Mouse (Mus musculus): ENCODE data around the gene Ice1. TPM values are rescaled to one million over a fixed set of nuclear protein-coding genes. Genes with fewer than 3 reads are reported as not detected.

The Ice1 gene
- polyA plus RNA-seq, 1 experiment from 2014 or later = 15.8 TPM

DNA sequence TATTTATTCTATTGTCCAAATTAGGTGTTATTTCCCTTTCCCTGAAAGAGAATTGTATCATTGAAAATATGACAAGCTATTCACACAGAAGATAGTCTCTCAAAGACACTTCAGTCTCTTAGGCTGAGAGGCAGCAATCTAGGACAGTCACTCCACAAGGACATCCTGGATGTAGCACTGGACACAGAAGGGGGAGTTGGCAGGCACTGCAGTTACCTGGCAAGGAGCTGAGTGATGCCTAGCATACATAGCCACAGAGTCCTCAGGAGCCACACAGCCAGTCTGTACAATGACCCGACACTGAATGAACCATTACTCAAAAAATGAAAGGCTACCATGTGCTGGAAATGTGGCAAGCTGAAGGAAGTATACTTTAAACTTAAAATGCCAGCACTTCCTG is 35.9 kb downstream of the Ice1 start:
- 81% methylated on average over 1 of the region's 1 CpGs for WGBS
- H3K9me3 ChIP-seq = no peaks in the 10 kb centered on the region
- no peak overlapping the region for H3K4me3 ChIP-seq (replicated peaks)
- no peak for ATAC-seq (ENCODE audit: insufficient read depth, low FRiP score, low read depth)
- no peaks in the 10 kb centered on the region for H3K27me3 ChIP-seq (replicated peaks)
- H3K27ac ChIP-seq = no peak overlapping the region
- H3K36me3 ChIP-seq = peaks cover 58% of the 10 kb centered on the region
- H3K4me2 ChIP-seq = no peak overlapping the region
- no peaks in the 10 kb centered on the region for H3K4me1 ChIP-seq
- H3K9ac ChIP-seq = no peak overlapping the region

DNA sequence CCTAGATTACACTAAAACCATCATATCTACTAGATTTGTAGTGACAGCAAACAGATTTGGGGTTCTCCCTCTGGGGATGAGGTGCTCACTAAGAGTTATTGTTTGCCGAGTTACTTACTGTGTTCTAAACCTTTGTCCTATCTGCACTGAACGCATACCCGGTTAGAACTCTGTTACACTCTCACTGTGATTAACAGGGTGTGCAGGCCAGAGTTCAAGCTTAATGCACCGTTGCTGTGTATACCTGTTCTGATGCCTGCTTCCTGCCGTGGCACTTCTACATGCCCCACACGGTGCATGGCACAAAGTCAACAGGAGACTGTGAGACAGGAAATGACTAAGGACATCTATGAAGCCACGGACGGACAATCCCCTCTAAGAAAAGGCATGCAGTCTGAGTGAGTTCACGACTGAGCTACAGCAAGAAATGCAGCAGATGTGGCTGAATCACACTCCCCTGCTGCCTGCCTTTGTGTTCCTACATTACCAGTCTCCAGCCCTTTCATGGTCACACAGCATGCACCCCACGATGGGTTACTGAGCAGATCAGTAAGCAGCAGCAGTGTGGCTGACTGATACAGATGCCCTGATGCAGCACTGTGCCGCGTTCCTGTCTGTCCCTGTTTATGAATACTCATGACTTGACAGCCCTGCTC is 37.3 kb downstream of the Ice1 start:
- no peak overlapping the region for H3K4me3 ChIP-seq (replicated peaks)
- H3K27ac ChIP-seq = no peak overlapping the region
- no peaks in the 10 kb centered on the region for H3K9me3 ChIP-seq
- H3K9ac ChIP-seq = no peak overlapping the region
- ATAC-seq (ENCODE audit: insufficient read depth, low FRiP score, low read depth) = no peak; the same call in 1 of the 2 replicates
- H3K4me1 ChIP-seq = no peaks in the 10 kb centered on the region
- H3K27me3 ChIP-seq (replicated peaks) = no peaks in the 10 kb centered on the region
- no peak overlapping the region for H3K4me2 ChIP-seq
- H3K36me3 ChIP-seq = peaks cover 54% of the 10 kb centered on the region
- 78% methylated on average over 12 of the region's 12 CpGs for WGBS

DNA sequence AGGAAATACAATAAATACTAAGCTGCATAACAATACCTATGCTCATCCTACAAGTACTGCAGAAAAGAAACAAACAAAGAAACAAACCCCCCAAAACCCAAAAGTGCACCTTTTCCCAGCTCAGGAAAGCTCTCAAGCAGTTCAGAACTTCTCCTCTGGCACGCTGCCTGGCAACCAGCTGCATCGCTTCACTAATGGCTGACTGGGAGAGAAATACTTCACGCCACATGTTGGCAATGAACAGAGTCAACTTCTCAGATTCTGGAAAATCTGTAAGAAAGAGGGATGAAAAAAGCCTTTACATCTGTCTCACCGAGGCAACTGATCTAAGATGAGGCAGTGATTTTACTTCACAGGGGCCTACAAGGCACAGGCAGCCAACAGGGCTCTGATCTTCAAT is 38.5 kb downstream of the Ice1 start:
- Histone ChIP-seq H3K36me3 (peaks cover 54% of the 10 kb centered on the region), H3K9ac (no peak overlapping the region), H3K4me3 (replicated peaks) (no peak overlapping the region), H3K4me1 (no peaks in the 10 kb centered on the region), H3K27ac (no peak overlapping the region), H3K4me2 (no peak overlapping the region), H3K27me3 (replicated peaks) (no peaks in the 10 kb centered on the region), H3K9me3 (no peaks in the 10 kb centered on the region)
- WGBS = 55% methylated on average over 4 of the region's 4 CpGs
- ATAC-seq (ENCODE audit: insufficient read depth, low FRiP score, low read depth) = no peak

DNA sequence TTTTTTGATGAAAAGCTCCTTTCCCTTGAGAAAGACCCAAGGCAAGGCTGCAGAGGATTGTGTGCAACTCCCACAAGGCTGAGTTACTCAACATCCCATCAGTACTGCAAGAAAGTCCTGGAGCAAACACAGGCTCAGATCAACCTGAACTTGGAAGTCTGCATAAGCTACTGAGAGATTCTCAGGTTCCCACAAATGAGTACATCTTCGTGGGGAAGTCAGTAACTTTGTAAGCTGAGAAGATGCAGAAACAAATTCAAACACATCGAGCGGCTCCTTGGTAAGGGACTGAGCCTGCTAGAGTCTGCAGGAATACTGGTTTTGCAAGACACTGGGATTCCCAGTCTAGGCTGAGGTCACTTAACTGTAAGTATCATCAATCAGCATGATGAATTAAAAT is 40.5 kb downstream of the Ice1 start:
- H3K9ac ChIP-seq = no peak overlapping the region
- H3K9me3 ChIP-seq = no peaks in the 10 kb centered on the region
- H3K4me3 ChIP-seq (replicated peaks) = no peak overlapping the region
- H3K4me1 ChIP-seq = no peaks in the 10 kb centered on the region
- peaks cover 48% of the 10 kb centered on the region for H3K36me3 ChIP-seq
- no peak overlapping the region for H3K27ac ChIP-seq
- WGBS = 85% methylated on average over 3 of the region's 3 CpGs
- H3K27me3 ChIP-seq (replicated peaks) = no peaks in the 10 kb centered on the region
- no peak for ATAC-seq (ENCODE audit: insufficient read depth, low FRiP score, low read depth)
- H3K4me2 ChIP-seq = no peak overlapping the region

DNA sequence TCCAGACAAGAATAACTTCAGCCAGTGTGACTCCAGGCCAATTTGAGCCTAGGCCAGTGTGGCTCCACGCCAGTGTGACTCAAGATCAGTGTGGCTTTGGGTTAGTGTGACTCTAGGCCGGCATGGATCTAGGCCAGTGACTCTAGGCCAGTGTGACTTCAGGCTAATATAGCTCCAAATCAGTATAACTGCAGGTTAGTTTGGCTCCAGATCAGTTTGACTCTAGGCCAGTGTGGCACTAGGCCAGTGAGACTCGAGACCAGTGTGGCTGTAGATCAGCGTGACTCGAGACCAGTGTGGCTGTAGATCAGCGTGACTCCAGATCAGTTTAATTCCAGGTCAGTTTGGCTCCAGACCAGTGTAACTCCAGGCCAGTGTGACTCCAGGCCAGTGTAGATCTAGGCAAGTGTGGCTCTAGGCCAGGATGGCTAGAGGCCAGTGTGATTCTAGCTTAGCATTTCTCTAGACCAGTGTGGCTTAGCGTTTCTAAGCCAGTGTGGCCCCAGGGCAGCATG is 47.1 kb downstream of the Ice1 start:
- peaks cover 50% of the 10 kb centered on the region for H3K36me3 ChIP-seq
- no peak overlapping the region for H3K4me2 ChIP-seq
- H3K9me3 ChIP-seq = no peaks in the 10 kb centered on the region
- 88% methylated on average over 7 of the region's 7 CpGs for WGBS
- H3K27me3 ChIP-seq (replicated peaks) = no peaks in the 10 kb centered on the region
- H3K4me3 ChIP-seq (replicated peaks) = no peak overlapping the region
- H3K9ac ChIP-seq = no peak overlapping the region
- H3K4me1 ChIP-seq = no peaks in the 10 kb centered on the region
- H3K27ac ChIP-seq = no peak overlapping the region
- ATAC-seq (ENCODE audit: insufficient read depth, low FRiP score, low read depth) = no peak

DNA sequence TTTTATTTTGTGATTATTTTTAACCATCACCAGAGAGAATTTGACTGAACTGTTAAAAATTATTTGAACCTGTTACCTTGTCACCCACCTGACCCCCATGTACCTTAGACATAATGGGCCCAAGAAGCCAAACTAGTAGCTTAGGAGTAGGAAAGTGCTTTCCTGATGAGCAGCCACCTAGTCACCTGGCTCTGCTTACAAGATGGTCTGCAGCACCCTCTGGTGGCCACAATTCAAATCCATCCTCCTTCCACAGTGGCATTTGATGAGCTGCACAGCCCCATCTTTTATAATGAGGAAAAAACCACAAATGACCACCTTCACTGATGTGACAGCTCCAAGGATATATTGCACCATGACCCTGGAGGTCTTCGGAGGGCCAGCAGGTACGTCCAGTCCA is 50.5 kb downstream of the Ice1 start:
- Histone ChIP-seq H3K4me1 (no peaks in the 10 kb centered on the region), H3K9me3 (no peaks in the 10 kb centered on the region), H3K4me3 (replicated peaks) (no peak overlapping the region), H3K9ac (no peak overlapping the region), H3K27ac (no peak overlapping the region), H3K36me3 (peaks cover 24% of the 10 kb centered on the region; the same call in 1 of the 2 replicates), H3K27me3 (replicated peaks) (no peaks in the 10 kb centered on the region), H3K4me2 (no peak overlapping the region)
- 72% methylated on average over 2 of the region's 2 CpGs for WGBS
- ATAC-seq (ENCODE audit: insufficient read depth, low FRiP score, low read depth) = peak; percentile 59; the same call in 1 of the 2 replicates

DNA sequence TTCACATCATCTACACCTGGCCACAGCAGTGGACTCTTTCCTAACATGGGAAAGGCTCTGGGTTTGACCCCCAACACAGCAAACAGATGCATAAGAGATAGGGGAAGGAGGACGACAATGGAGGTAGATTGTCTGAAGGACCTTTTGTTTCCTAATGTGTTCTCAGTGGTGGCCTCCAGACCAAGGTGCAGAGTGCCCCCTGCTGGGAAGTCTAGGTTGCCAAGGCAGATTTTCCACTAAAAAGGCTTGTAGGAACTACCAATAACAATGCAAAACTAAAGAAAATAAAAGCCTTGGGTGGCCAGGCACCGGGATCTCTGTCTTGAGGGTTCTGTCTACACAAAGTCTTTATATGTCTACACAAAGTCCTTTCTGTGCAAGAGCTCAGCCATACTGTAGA is 54.9 kb downstream of the Ice1 start:
- Histone ChIP-seq H3K4me1 (no peaks in the 10 kb centered on the region), H3K27ac (no peak overlapping the region), H3K9ac (no peak overlapping the region), H3K27me3 (replicated peaks) (no peaks in the 10 kb centered on the region), H3K9me3 (no peaks in the 10 kb centered on the region), H3K4me3 (replicated peaks) (no peak overlapping the region), H3K36me3 (peaks cover 8% of the 10 kb centered on the region; the same call in 1 of the 2 replicates), H3K4me2 (no peak overlapping the region)
- 44% methylated on average over 2 of the region's 2 CpGs for WGBS
- no peak for ATAC-seq (ENCODE audit: insufficient read depth, low FRiP score, low read depth)

DNA sequence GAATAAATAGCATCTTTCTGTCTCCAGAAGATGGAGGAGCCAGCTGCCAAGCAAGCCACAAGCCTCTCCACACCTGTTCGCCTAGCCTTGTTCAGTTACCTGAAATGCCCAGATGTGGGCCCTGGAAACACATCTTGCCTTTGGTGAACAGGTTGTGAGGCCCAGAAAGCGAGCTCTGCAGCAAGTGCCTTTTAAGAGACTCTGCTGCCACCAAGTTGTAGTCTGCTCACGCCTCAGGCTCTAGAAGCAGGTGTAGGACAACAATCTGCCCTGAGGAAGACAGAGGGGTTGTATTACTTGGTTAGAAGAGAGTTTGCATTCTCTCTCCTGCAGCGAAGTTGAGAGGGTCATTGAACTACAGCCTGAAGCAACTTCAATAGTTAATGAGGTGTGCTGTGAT is 55.9 kb downstream of the Ice1 start:
- Histone ChIP-seq H3K4me2 (no peak overlapping the region), H3K27ac (no peak overlapping the region), H3K9me3 (no peaks in the 10 kb centered on the region), H3K36me3 (peaks cover 5% of the 10 kb centered on the region; the same call in 1 of the 2 replicates), H3K4me3 (replicated peaks) (no peak overlapping the region), H3K4me1 (no peaks in the 10 kb centered on the region), H3K27me3 (replicated peaks) (no peaks in the 10 kb centered on the region), H3K9ac (no peak overlapping the region)
- ATAC-seq (ENCODE audit: insufficient read depth, low FRiP score, low read depth) = no peak
- WGBS = 82% methylated on average over 4 of the region's 4 CpGs

DNA sequence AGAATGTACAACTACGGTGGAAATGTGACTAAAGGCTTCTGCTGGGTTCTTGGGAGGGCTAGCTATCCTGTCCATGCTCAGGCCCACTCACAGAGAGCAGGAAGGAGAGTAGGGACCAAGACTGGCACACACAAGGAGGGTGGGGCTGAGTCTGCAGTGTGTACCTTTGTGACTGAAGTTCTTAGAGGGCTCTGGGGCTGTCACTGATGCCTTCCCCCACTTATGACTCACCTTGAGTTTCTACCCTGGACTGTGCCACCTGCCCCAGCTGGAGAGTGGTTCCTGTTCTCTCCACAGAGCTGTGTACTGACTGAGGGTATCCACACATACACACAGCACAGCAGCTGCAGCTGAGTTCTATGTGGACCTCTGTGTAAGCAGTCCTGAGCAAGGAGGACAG is 63.2 kb downstream of the Ice1 start:
- H3K4me2 ChIP-seq = no peak overlapping the region
- no peaks in the 10 kb centered on the region for H3K36me3 ChIP-seq
- no peak overlapping the region for H3K27ac ChIP-seq
- H3K4me1 ChIP-seq = no peaks in the 10 kb centered on the region
- H3K9ac ChIP-seq = no peak overlapping the region
- H3K27me3 ChIP-seq (replicated peaks) = no peaks in the 10 kb centered on the region
- WGBS = 74% methylated on average over 1 of the region's 1 CpGs
- no peaks in the 10 kb centered on the region for H3K9me3 ChIP-seq
- H3K4me3 ChIP-seq (replicated peaks) = no peak overlapping the region
- ATAC-seq (ENCODE audit: insufficient read depth, low FRiP score, low read depth) = no peak

DNA sequence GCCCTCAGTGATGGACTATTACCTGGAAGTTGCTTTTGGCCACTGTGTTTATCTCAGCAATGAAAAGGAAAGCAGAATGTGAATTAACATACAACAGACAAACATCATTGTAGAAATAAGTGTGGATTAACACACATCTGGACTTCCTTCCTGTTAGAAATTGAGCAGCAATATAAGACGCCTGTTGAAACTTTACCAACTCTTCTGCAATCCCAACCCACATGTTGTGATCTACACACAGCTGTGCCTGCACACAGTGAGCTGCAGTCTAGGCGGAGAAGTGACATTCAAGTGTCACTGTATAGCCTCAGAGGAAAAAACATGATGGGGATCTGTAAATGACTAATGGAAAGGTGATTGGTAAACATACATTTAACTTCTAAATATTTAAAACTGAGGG is 69.5 kb downstream of the Ice1 start:
- no peak overlapping the region for H3K4me2 ChIP-seq
- no peak for ATAC-seq (ENCODE audit: insufficient read depth, low FRiP score, low read depth)

DNA sequence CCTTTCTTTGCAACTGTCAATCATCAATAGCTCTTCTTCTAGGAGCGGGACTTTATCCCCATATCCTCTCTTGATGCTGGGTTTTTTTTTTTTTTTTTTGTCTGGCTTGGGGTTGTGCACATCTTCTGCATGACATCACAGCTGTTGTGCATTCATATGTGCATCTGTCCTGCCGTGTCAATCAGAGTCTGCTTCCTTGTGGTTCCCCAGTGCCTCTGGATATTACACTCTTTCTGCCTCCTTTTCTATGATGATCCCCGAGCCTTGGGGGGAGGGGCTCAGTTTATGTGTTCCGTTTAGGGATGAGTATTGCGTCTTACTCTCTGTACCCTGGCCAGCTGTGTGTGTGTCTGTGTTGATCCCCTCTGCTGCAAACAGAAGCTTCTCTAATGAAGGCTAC is 84.0 kb downstream of the Ice1 start:
- no peak overlapping the region for H3K4me3 ChIP-seq (replicated peaks)
- 59% methylated on average over 5 of the region's 5 CpGs for WGBS
- no peak for ATAC-seq (ENCODE audit: insufficient read depth, low FRiP score, low read depth)
- H3K36me3 ChIP-seq = no peaks in the 10 kb centered on the region
- H3K4me1 ChIP-seq = no peaks in the 10 kb centered on the region
- no peak overlapping the region for H3K9ac ChIP-seq
- no peaks in the 10 kb centered on the region for H3K9me3 ChIP-seq
- H3K27ac ChIP-seq = no peak overlapping the region
- H3K27me3 ChIP-seq (replicated peaks) = no peaks in the 10 kb centered on the region
- no peak overlapping the region for H3K4me2 ChIP-seq

More for the DNA sequence above, 69.5 kb downstream of the Ice1 start:
- H3K9me3 ChIP-seq = no peaks in the 10 kb centered on the region
- no peak overlapping the region for H3K9ac ChIP-seq
- no peaks in the 10 kb centered on the region for H3K27me3 ChIP-seq (replicated peaks)
- H3K27ac ChIP-seq = no peak overlapping the region
- H3K36me3 ChIP-seq = no peaks in the 10 kb centered on the region
- H3K4me3 ChIP-seq (replicated peaks) = no peak overlapping the region
- WGBS = 65% methylated on average over 2 of the region's 2 CpGs
- no peaks in the 10 kb centered on the region for H3K4me1 ChIP-seq

DNA sequence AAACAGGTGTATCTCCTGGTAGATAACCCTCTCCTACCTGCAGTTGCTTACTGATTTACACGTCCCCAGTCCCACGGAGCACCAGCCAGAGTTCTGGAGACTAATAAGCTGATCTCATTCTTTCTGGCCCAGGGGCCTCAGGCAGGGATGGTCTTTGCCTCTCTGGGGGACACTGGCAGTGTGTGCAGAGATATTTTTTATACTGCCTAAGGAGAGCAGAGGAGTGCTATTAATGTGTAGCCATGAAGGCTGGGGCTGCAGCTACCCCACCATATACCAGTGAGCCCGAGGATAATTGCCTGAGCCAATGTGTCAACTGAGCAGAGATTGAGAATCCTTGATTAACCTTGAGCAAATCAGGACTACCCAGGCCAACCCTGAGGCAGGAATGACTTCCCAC is 90.0 kb downstream of the Ice1 start:
- Histone ChIP-seq H3K4me2 (no peak overlapping the region), H3K9ac (no peak overlapping the region), H3K4me1 (no peaks in the 10 kb centered on the region), H3K27me3 (replicated peaks) (no peaks in the 10 kb centered on the region), H3K27ac (no peak overlapping the region), H3K36me3 (no peaks in the 10 kb centered on the region), H3K9me3 (no peaks in the 10 kb centered on the region), H3K4me3 (replicated peaks) (no peak overlapping the region)
- 37% methylated on average over 3 of the region's 3 CpGs for WGBS
- ATAC-seq (ENCODE audit: insufficient read depth, low FRiP score, low read depth) = no peak

DNA sequence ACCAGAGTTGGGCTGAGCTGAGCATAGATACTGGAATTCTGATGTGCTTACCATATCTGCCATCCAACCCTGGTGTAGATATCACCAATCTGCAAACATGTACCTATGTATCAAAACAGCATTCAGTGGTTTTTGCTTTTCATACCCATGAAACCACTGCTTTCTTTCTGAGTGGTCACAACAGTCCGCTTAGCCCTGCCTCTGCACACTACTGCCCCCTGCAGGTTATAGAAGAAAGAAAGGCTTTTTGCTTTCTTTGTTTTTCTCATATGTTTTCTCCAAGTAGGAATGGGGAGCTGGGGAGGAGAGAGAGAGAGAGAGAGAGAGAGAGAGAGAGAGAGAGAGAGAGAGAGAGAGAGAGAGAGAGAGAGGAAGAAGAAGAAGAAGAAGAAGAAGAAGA is 92.2 kb downstream of the Ice1 start:
- no peaks in the 10 kb centered on the region for H3K9me3 ChIP-seq
- no peak overlapping the region for H3K4me2 ChIP-seq
- no peaks in the 10 kb centered on the region for H3K4me1 ChIP-seq
- H3K36me3 ChIP-seq = no peaks in the 10 kb centered on the region
- WGBS = 0% methylated on average over 1 of the region's 1 CpGs
- no peak for ATAC-seq (ENCODE audit: insufficient read depth, low FRiP score, low read depth)
- H3K27ac ChIP-seq = no peak overlapping the region
- H3K9ac ChIP-seq = no peak overlapping the region
- H3K27me3 ChIP-seq (replicated peaks) = no peaks in the 10 kb centered on the region
- no peak overlapping the region for H3K4me3 ChIP-seq (replicated peaks)

Data from stomach, embryonic 15.5 days (tissue).